Mouse (Mus musculus) cerebellum, adult 9-10 months (tissue): Measurements from ENCODE around the gene Stard10.

Experiments used
- DNase-seq: peaks from one replicate; pipeline ENCODE4 v3.0.0; 2022

Gene Stard10

GRCm38 (mm10) chr7:101374155-101374554, 57.3 kb downstream of the Stard10 start:
- DNase-seq = peak; percentile 87

DNA sequence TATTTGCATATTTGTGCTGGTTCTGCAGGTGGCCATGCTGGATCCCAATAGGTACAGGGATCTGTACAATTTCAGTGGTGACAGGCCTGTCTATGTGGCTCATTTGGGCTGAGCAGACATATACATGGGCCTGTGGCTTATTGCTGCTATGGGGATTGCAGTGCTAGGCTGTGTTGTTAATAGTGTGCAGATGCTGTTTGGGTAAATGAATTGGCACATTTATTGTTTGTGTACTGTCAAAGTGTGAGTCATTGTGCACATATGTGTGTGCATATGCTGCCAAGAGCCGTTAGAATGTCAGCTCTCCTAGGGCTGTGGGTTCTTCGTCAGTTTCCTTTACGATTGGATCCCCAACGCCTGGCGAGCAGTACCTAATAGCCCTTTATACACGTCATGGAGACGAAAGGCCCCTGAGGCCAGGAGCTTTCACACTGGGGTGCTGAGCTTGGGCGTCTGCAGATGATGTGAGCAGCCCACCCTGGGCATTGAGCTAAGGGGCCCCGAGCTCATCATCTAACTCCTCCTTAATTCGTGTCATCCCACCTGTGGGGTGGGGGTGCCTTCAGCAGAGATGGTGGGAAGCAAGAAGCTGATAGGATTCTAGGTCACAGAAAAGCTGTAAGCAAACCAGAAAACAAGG, 59.9 kb downstream of the Stard10 start:
- no peak for DNase-seq

GRCm38 (mm10) chr7:101377741-101378262, 60.9 kb downstream of the Stard10 start:
- DNase-seq = no peak

- DNase-seq = no peak
Observed at GRCm38 (mm10) chr7:101378285-101378684, 61.4 kb downstream of the Stard10 start.

DNA sequence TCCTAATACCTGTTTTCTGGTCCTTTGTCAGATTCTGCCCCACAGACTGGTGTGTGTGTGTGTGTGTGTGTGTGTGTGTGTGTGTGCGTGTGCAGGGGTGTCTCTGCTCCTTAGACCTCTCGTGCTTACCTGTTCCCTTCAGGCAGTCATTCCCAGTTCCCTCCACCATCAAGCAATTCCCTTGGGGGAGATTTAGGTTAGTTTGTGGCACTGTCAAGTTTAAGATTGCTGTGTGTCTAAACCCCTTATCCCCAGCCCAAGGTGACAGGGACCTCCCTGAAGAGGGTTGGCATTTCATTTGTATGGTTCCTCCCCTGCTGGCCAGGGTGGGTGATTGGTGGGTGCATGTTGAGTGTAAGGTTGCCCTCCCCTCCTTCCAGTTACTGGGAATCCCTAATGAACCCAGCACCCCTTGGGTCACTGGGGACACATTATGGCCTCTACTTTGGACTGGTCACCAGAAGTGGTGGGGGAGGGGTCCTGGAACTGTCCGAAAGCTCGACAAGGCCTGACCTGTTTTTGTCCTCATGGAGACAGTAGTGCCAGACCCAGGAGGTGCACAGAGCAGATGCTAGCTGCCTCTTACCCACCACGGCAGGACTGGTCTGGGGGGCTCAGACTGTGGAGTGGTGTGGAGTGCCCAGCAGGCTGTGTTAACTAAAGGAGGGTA, 62.0 kb downstream of the Stard10 start:
- DNase-seq = no peak

GRCm38 (mm10) chr7:101379732-101380131, 62.8 kb downstream of the Stard10 start:
- no peak for DNase-seq

- DNase-seq = no peak
Observed at GRCm38 (mm10) chr7:101381512-101381911, 64.6 kb downstream of the Stard10 start.

- DNase-seq = no peak
Observed at GRCm38 (mm10) chr7:101382378-101382777, 65.5 kb downstream of the Stard10 start.

- no peak for DNase-seq
Observed at GRCm38 (mm10) chr7:101383756-101384155, 66.9 kb downstream of the Stard10 start.

- DNase-seq = no peak
Observed at GRCm38 (mm10) chr7:101384931-101385330, 68.0 kb downstream of the Stard10 start.

DNA sequence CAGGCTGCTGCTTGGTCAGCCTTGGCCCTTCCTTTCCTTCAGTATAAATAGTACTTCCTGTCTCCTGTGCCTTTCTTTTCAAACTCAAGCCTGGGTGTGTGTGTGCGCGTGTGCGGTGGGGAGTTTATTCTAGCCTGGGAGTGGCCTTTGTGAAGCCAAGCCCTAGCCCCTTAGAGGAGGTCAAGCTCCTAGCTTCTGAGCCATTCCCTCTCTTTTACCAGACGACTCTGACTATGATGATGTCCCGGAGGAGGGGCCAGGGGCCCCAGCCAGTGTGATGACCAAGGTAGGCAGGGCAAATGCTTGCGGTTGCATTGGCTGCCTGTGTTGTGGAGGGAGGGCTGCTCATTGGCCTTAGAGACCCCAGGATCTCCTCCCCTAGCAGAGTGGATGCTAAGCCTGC, 68.4 kb downstream of the Stard10 start:
- DNase-seq = no peak

DNA sequence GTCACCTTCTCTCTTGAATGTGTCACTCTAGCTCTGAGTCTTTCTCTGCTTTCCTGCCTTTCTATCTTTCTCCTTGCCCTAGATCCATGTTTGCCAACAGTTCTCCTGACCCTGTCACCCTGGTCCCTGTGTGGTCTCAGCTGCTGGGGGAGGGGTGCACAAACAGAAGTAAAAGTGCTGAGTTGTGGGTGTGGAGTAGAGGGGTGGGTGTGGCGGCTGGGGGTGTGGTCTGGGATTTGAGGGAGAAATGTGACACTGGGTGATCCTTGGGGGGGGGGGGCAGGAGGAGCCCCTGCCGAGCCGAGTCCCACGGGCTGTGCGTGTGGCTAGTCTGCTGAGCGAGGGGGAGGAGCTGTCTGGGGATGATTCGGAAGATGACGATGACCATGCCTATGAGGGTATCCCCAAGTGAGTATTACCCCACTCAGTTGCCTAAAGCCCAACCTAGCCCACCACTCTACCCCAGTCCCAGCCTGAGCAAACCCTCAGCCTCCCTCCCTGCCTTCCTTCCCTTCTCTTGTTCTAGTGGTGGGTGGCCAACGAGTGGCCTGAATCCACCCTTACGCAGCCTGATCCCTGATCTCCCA, 69.1 kb downstream of the Stard10 start:
- no peak for DNase-seq

GRCm38 (mm10) chr7:101389256-101389655, 72.4 kb downstream of the Stard10 start:
- DNase-seq = no peak

GRCm38 (mm10) chr7:101391909-101392479, 75.1 kb downstream of the Stard10 start:
- no peak for DNase-seq

DNA sequence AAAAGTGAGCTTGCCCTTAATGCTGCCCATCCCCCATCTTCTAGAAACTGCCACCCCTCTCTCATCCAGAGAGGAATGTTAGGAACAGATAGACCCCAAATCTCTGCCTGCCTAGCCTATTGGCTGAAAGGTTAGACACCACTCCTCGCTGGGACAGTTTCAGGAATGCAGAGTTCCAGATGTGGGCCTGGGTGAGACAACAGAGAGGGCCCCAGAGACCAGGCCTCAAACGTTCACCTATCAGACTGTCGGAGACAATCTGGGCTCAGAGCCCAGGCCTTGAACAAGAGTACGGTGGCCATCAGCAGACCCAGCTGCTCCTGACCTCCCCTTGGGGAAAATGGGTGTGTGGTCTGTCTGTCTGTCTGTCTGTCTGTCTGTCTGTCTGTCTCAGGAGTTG, 76.1 kb downstream of the Stard10 start:
- DNase-seq = no peak

- no peak for DNase-seq
Observed at GRCm38 (mm10) chr7:101393694-101394504, 77.0 kb downstream of the Stard10 start.

GRCm38 (mm10) chr7:101394569-101394968, 77.7 kb downstream of the Stard10 start:
- no peak for DNase-seq

DNA sequence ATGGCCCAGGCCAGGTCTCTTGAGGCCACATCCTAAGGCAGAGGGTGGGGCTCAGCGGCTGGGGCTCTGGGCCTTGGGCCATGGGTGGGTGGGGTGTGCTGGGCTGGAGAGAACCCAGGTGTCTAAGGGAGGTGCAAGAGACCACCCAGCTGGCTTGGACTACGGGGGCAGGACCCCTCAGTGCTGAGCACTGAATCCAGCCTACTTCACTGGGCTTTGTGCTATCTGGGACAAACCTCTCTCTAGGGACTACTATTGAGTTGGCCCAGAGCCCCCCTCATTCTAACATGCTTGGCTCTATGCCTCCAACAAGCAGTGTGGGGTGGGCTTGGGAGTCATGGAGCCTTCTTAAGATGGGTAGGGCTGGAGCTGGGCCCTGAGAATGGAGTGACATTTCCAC, 78.6 kb downstream of the Stard10 start:
- DNase-seq = no peak
